Mouse (Mus musculus): ENCODE data around the gene Rab3il1.
"Not testable (repeated sequence)": the region's sequence is repeated elsewhere in the genome, so short reads cannot be mapped to it uniquely, and the experiment has no call there.

Rab3il1 gene

GRCm38 (mm10) chr19:10001206-10001969 lies at the start of gene Rab3il1, which contains the start of gene Best1:
TSS of gene Rab3il1 (plus strand) at chr19:10001669.
TSS of gene Best1 (minus strand) at chr19:10001633.
- no peak for DNase-seq

GRCm38 (mm10) chr19:9952390-9952789 lies 49.1 kb upstream of the Rab3il1 start:
- DNase-seq: no peak

- DNase-seq: no peak
Observed at GRCm38 (mm10) chr19:9952912-9953311, 48.6 kb upstream of the Rab3il1 start.

GRCm38 (mm10) chr19:9954055-9954810 lies 47.2 kb upstream of the Rab3il1 start:
- no peak for DNase-seq

GRCm38 (mm10) chr19:9954811-9955202 lies 46.7 kb upstream of the Rab3il1 start:
- DNase-seq: no peak

DNA sequence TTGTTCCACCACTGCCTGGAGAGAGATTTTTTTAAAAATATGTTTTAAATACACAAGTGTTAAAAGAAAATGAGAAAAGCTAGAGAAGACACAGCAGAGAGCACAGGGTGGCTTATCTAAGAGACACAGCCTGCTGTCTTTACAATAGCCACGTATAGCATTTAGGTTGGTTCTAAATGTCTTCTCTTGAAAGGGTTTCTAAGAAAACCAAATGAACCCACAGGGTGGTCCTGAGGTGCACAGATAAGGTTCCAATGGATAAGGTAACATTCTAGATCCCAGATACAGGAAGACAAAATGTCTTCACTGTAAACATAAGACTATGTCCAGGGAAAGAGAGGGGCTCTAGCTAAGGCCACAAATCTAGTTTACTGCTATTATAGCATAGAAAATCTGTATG lies 46.0 kb upstream of the Rab3il1 start:
- no peak for DNase-seq

- no peak for DNase-seq
Observed at GRCm38 (mm10) chr19:9956624-9957388, 44.7 kb upstream of the Rab3il1 start.

DNA sequence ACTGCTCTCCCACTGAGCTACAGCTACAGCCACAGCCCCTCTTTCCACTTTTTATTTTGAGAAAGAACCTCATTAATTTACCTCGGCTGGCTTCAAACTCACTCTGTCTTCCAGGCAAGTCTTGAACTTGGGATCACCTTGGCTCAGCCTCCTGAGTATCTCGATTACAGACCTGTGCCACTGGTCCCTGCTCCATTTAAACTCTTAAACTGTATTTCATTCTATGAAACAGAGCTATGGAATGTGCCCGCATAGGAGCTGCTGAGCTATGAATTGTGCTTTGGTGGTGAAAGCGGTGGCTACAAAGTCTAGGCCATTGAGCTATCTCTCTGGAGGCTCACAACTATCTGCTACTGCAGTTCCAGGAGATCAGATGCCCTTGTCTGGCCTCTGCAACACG lies 43.5 kb upstream of the Rab3il1 start:
- DNase-seq: no peak

DNA sequence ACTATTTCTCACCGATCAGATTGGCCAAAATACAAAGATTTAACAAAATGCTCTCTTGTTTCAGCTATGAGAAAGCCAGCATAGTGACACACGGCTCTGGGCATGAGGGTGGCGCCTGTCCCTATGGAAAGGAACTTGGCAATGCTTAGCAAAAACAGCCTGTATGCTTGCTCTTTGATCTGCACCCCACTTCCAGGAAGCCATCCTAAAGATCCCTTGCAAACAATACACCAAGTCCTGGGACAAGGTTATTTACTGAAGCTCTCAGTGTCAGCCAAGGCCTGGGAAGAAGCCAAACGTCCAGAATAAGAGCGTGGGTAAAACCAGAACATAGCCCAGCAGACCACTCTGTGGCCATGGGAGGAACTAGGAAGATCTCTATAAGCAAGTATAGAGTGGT lies 40.7 kb upstream of the Rab3il1 start:
- DNase-seq: no peak

- DNase-seq: no peak
Observed at GRCm38 (mm10) chr19:9964205-9964916, 37.1 kb upstream of the Rab3il1 start.

- DNase-seq: no peak
Observed at GRCm38 (mm10) chr19:9966096-9966867, 35.2 kb upstream of the Rab3il1 start.

GRCm38 (mm10) chr19:9968081-9968787 lies 33.2 kb upstream of the Rab3il1 start:
- no peak for DNase-seq

GRCm38 (mm10) chr19:9974853-9975252 lies 26.6 kb upstream of the Rab3il1 start:
- DNase-seq: not testable (repeated sequence)

- DNase-seq: no peak
Observed at GRCm38 (mm10) chr19:9977085-9977484, 24.4 kb upstream of the Rab3il1 start.

- no peak for DNase-seq
Observed at GRCm38 (mm10) chr19:9978431-9978951, 23.0 kb upstream of the Rab3il1 start.

- DNase-seq: no peak
Observed at GRCm38 (mm10) chr19:9979156-9979555, 22.3 kb upstream of the Rab3il1 start.

GRCm38 (mm10) chr19:9980258-9980657 lies 21.2 kb upstream of the Rab3il1 start, which contains the start of gene Fth1:
TSS of gene Fth1 (plus strand) at chr19:9980598.
- DNase-seq: no peak

DNA sequence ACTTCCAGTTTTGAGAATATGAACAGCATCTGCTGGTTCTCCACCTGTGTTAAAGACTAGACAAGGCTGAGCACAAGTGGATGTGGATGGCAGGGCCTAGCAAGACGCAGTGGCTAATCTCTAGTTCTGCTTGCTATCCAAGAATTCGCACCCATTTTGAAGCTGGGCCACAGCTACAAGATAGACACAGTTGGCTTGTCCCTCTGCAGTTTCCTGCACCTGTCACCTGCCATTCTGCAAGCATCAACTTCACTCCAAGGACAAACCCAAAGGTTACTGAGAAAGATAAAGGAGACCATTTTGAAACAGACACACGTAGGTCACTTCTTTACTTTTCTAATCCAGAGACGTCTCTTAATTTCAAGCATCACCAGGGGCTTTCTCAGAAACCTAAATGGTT lies 19.8 kb upstream of the Rab3il1 start:
- peak; percentile 24 for DNase-seq

DNA sequence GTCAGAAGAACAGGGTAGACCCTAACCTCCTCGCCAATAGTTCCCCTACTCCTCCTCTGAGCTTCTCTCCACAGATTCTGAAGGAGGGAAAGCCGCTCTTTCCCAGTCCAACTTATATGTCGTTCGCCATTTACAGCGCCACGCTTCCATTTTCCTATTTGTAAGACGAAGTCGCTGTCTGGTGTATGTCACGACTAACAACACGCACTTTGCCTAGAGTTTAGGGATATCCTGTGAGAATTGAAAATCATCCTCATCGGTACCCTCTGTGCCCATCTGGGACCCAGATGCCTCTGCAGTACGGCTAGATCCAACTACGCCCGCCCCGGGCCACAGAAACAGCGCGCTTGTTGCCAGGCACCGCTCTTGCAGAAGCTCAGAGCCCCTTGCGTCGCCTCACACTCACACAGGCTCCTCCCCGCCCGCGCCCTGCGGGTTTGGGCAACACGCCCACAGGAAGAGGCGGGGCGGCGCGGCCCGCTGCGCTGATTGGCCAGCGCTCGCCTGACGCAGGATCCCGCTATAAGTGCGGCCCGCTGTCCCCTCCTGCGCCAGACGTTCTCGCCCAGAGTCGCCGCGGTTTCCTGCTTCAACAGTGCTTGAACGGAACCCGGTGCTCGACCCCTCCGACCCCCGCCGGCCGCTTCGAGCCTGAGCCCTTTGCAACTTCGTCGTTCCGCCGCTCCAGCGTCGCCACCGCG lies 19.2 kb upstream of the Rab3il1 start:
- peak; percentile 96 for DNase-seq

GRCm38 (mm10) chr19:9982852-9983542 lies 18.5 kb upstream of the Rab3il1 start:
- peak; percentile 74 for DNase-seq
